Mouse (Mus musculus): ENCODE measurements around the gene Sdc3.

GRCm38 (mm10) chr4:130803591-130803990 is 11.3 kb downstream of the Sdc3 start:
- TF ChIP-seq CTCF (IDR thresholded peaks at IDR 0.05; ENCODE audit: control insufficient read depth, insufficient read depth, insufficient replicate concordance, low read depth, low read length) (no peak), POLR2A (IDR thresholded peaks at IDR 0.05; ENCODE audit: control insufficient read depth, low read depth, low read length) (no peak)

Data from testis, adult 2 months (tissue).